Mouse (Mus musculus) embryonic facial prominence, embryonic 11.5 days (tissue): ENCODE data around the gene Eno4. TPM values are rescaled to one million over a fixed set of nuclear protein-coding genes. Genes with fewer than 3 reads are reported as not detected.

Source experiments
- microRNA-seq: library from miRNA; unstranded; fragments of <30 nt; microRNA quantifications from one replicate; pipeline ENCODE4, GENCODE M21; 2016; ENCODE audit warnings: borderline number of aligned reads
- polyA plus RNA-seq: library from polyadenylated mRNA; unstranded; fragments of >200 nt; fragmentation: Nextera tagmentation; extraction: Ambion mirVana; gene quantifications from 2 replicates; pipeline ENCODE4 v1.2.1, GENCODE M21; 2014

The Eno4 gene
- polyA plus RNA-seq, 1 experiment from 2014 or later: 0.66 TPM

Small RNAs within 50 kb of the gene (microRNA-seq; reads per million reads assigned to microRNA genes)
- gene Mir3086: 6.1 reads per million, percentile 6 among the genes with 10 or more reads in this experiment

Other genes with a start within 250 kb of the Eno4 start
- not detected in 2 replicates for gene Pnliprp1, start 214.5 kb upstream of the Eno4 start, polyA plus RNA-seq
- gene Pnliprp2, start 183.7 kb upstream of the Eno4 start, polyA plus RNA-seq: not detected in 2 replicates
- not detected in 2 replicates for gene 1700019N19Rik, start 149.0 kb upstream of the Eno4 start, polyA plus RNA-seq
- 5.1 and 5.8 TPM in 2 replicates for gene Hspa12a, start 229 bp downstream of the Eno4 start, polyA plus RNA-seq
- gene Shtn1, start 132.7 kb downstream of the Eno4 start, polyA plus RNA-seq: 5.9 and 6.3 TPM in 2 replicates
- 2.2 and 2.6 TPM in 2 replicates for gene Vax1, start 226.6 kb downstream of the Eno4 start, polyA plus RNA-seq